Mouse (Mus musculus): ENCODE measurements around the gene Ctns. TPM values are rescaled to one million over a fixed set of nuclear protein-coding genes. Genes with fewer than 3 reads are reported as not detected.

The Ctns gene
- polyA plus RNA-seq, 1 experiment from 2014 or later, result 12.3 TPM

GRCm38 (mm10) chr11:73168071-73168470 is 30.8 kb downstream of the Ctns start:
- Histone ChIP-seq H3K36me3 (ENCODE audit: control insufficient read depth, insufficient read depth, low read length) (peaks cover 3% of the 10 kb centered on the region; the same call in 1 of the 2 replicates), H3K9ac (ENCODE audit: low read depth, low read length) (no peak overlapping the region), H3K27ac (ENCODE audit: low read depth, low read length) (no peak overlapping the region), H3K4me3 (ENCODE audit: low read depth, low read length) (no peak overlapping the region), H3K4me2 (no peak overlapping the region), H3K4me1 (replicated peaks; ENCODE audit: control insufficient read depth, insufficient read depth, low read length) (no peaks in the 10 kb centered on the region; the same call in 1 of the 2 replicates), H3K9me3 (ENCODE audit: control insufficient read depth, low read length) (no peaks in the 10 kb centered on the region), H3K27me3 (replicated peaks; ENCODE audit: control insufficient read depth, insufficient read depth, low read length) (no peaks in the 10 kb centered on the region)
- DNase-seq (ENCODE audit: low spot score), result no peak
- 80% methylated on average over 8 of the region's 8 CpGs for WGBS
- ATAC-seq (replicated peaks; ENCODE audit: low FRiP score), result no peak

GRCm38 (mm10) chr11:73162284-73162683 is 36.6 kb downstream of the Ctns start:
- H3K27me3 ChIP-seq (replicated peaks; ENCODE audit: control insufficient read depth, insufficient read depth, low read length), result peaks cover 28% of the 10 kb centered on the region
- H3K4me1 ChIP-seq (replicated peaks; ENCODE audit: control insufficient read depth, insufficient read depth, low read length), result no peaks in the 10 kb centered on the region
- ATAC-seq (replicated peaks; ENCODE audit: low FRiP score) (no peak), DNase-seq (ENCODE audit: low spot score) (no peak)
- WGBS, result 41% methylated on average over 5 of the region's 5 CpGs
- no peak overlapping the region for H3K9ac ChIP-seq (ENCODE audit: low read depth, low read length)
- no peak overlapping the region for H3K4me2 ChIP-seq
- no peaks in the 10 kb centered on the region for H3K36me3 ChIP-seq (ENCODE audit: control insufficient read depth, insufficient read depth, low read length)
- H3K4me3 ChIP-seq (ENCODE audit: low read depth, low read length), result no peak overlapping the region
- no peaks in the 10 kb centered on the region for H3K9me3 ChIP-seq (ENCODE audit: control insufficient read depth, low read length)
- H3K27ac ChIP-seq (ENCODE audit: low read depth, low read length), result no peak overlapping the region

GRCm38 (mm10) chr11:73161616-73162015 is 37.2 kb downstream of the Ctns start:
- H3K4me1 ChIP-seq (replicated peaks; ENCODE audit: control insufficient read depth, insufficient read depth, low read length), result no peaks in the 10 kb centered on the region
- no peak overlapping the region for H3K27ac ChIP-seq (ENCODE audit: low read depth, low read length)
- WGBS, result 78% methylated on average over 4 of the region's 4 CpGs
- H3K9me3 ChIP-seq (ENCODE audit: control insufficient read depth, low read length), result no peaks in the 10 kb centered on the region
- H3K27me3 ChIP-seq (replicated peaks; ENCODE audit: control insufficient read depth, insufficient read depth, low read length), result peaks cover 28% of the 10 kb centered on the region
- DNase-seq (ENCODE audit: low spot score) (no peak), ATAC-seq (replicated peaks; ENCODE audit: low FRiP score) (no peak)
- no peak overlapping the region for H3K9ac ChIP-seq (ENCODE audit: low read depth, low read length)
- H3K4me3 ChIP-seq (ENCODE audit: low read depth, low read length), result no peak overlapping the region
- no peak overlapping the region for H3K4me2 ChIP-seq
- H3K36me3 ChIP-seq (ENCODE audit: control insufficient read depth, insufficient read depth, low read length), result no peaks in the 10 kb centered on the region

GRCm38 (mm10) chr11:73160811-73161200 is 38.0 kb downstream of the Ctns start:
- H3K9me3 ChIP-seq (ENCODE audit: control insufficient read depth, low read length), result no peaks in the 10 kb centered on the region
- H3K36me3 ChIP-seq (ENCODE audit: control insufficient read depth, insufficient read depth, low read length), result no peaks in the 10 kb centered on the region
- no peak for ATAC-seq (replicated peaks; ENCODE audit: low FRiP score)
- H3K27ac ChIP-seq (ENCODE audit: low read depth, low read length), result no peak overlapping the region
- no peak for DNase-seq (ENCODE audit: low spot score)
- WGBS, result 28% methylated on average over 6 of the region's 6 CpGs
- no peak overlapping the region for H3K9ac ChIP-seq (ENCODE audit: low read depth, low read length)
- peak overlapping the region; percentile 48 for H3K4me3 ChIP-seq (ENCODE audit: low read depth, low read length)
- H3K27me3 ChIP-seq (replicated peaks; ENCODE audit: control insufficient read depth, insufficient read depth, low read length), result peaks cover 28% of the 10 kb centered on the region
- peak overlapping the region; percentile 73 for H3K4me2 ChIP-seq
- no peaks in the 10 kb centered on the region for H3K4me1 ChIP-seq (replicated peaks; ENCODE audit: control insufficient read depth, insufficient read depth, low read length)

GRCm38 (mm10) chr11:73159957-73160810 is 38.7 kb downstream of the Ctns start, which contains the start of gene P2rx5:
TSS of gene P2rx5 (plus strand) at chr11:73160421.
- H3K9me3 ChIP-seq (ENCODE audit: control insufficient read depth, low read length), result no peaks in the 10 kb centered on the region
- peaks cover 28% of the 10 kb centered on the region for H3K27me3 ChIP-seq (replicated peaks; ENCODE audit: control insufficient read depth, insufficient read depth, low read length)
- no peak within 1 kb of the TSS for H3K27ac ChIP-seq (ENCODE audit: low read depth, low read length)
- DNase-seq (ENCODE audit: low spot score) (peak; percentile 57), ATAC-seq (replicated peaks; ENCODE audit: low FRiP score) (peak; percentile 64)
- H3K4me1 ChIP-seq (replicated peaks; ENCODE audit: control insufficient read depth, insufficient read depth, low read length), result no peaks in the 10 kb centered on the region
- H3K36me3 ChIP-seq (ENCODE audit: control insufficient read depth, insufficient read depth, low read length), result no peaks in the 10 kb centered on the region
- no peak within 1 kb of the TSS for H3K9ac ChIP-seq (ENCODE audit: low read depth, low read length)
- H3K4me2 ChIP-seq, result peak within 1 kb of the TSS; percentile 73
- 4% methylated on average over 49 of the region's 49 CpGs for WGBS
- H3K4me3 ChIP-seq (ENCODE audit: low read depth, low read length), result peak within 1 kb of the TSS; percentile 48

- H3K4me1 ChIP-seq (replicated peaks; ENCODE audit: control insufficient read depth, insufficient read depth, low read length), result no peaks in the 10 kb centered on the region
- no peak for ATAC-seq (replicated peaks; ENCODE audit: low FRiP score)
- H3K27me3 ChIP-seq (replicated peaks; ENCODE audit: control insufficient read depth, insufficient read depth, low read length), result peaks cover 16% of the 10 kb centered on the region
- H3K9me3 ChIP-seq (ENCODE audit: control insufficient read depth, low read length), result no peaks in the 10 kb centered on the region
- 71% methylated on average over 6 of the region's 6 CpGs for WGBS
- H3K36me3 ChIP-seq (ENCODE audit: control insufficient read depth, insufficient read depth, low read length), result no peaks in the 10 kb centered on the region
- H3K4me2 ChIP-seq, result no peak overlapping the region
- DNase-seq (ENCODE audit: low spot score), result no peak
- no peak overlapping the region for H3K27ac ChIP-seq (ENCODE audit: low read depth, low read length)
- no peak overlapping the region for H3K4me3 ChIP-seq (ENCODE audit: low read depth, low read length)
- no peak overlapping the region for H3K9ac ChIP-seq (ENCODE audit: low read depth, low read length)
Observed at GRCm38 (mm10) chr11:73155071-73155470, 43.8 kb downstream of the Ctns start.

- DNase-seq (ENCODE audit: low spot score) (no peak), ATAC-seq (replicated peaks; ENCODE audit: low FRiP score) (no peak)
- Histone ChIP-seq H3K27ac (ENCODE audit: low read depth, low read length) (no peak overlapping the region), H3K4me1 (replicated peaks; ENCODE audit: control insufficient read depth, insufficient read depth, low read length) (no peaks in the 10 kb centered on the region), H3K9ac (ENCODE audit: low read depth, low read length) (no peak overlapping the region), H3K27me3 (replicated peaks; ENCODE audit: control insufficient read depth, insufficient read depth, low read length) (no peaks in the 10 kb centered on the region), H3K4me3 (ENCODE audit: low read depth, low read length) (no peak overlapping the region), H3K4me2 (no peak overlapping the region), H3K9me3 (ENCODE audit: control insufficient read depth, low read length) (no peaks in the 10 kb centered on the region), H3K36me3 (ENCODE audit: control insufficient read depth, insufficient read depth, low read length) (no peaks in the 10 kb centered on the region)
- WGBS, result 83% methylated on average over 9 of the region's 9 CpGs
Observed at GRCm38 (mm10) chr11:73148209-73148608, 50.6 kb downstream of the Ctns start.

GRCm38 (mm10) chr11:73146975-73147365 is 51.9 kb downstream of the Ctns start:
- 46% methylated on average over 7 of the region's 7 CpGs for WGBS

More at GRCm38 (mm10) chr11:73146975-73147365, 51.9 kb downstream of the Ctns start:
- H3K4me2 ChIP-seq, result no peak overlapping the region
- H3K9ac ChIP-seq (ENCODE audit: low read depth, low read length), result no peak overlapping the region
- no peak for DNase-seq (ENCODE audit: low spot score)
- H3K27me3 ChIP-seq (replicated peaks; ENCODE audit: control insufficient read depth, insufficient read depth, low read length), result no peaks in the 10 kb centered on the region
- H3K4me1 ChIP-seq (replicated peaks; ENCODE audit: control insufficient read depth, insufficient read depth, low read length), result no peaks in the 10 kb centered on the region
- H3K27ac ChIP-seq (ENCODE audit: low read depth, low read length), result no peak overlapping the region
- no peak overlapping the region for H3K4me3 ChIP-seq (ENCODE audit: low read depth, low read length)
- no peaks in the 10 kb centered on the region for H3K9me3 ChIP-seq (ENCODE audit: control insufficient read depth, low read length)
- no peak for ATAC-seq (replicated peaks; ENCODE audit: low FRiP score)
- H3K36me3 ChIP-seq (ENCODE audit: control insufficient read depth, insufficient read depth, low read length), result no peaks in the 10 kb centered on the region
